Mouse (Mus musculus) heart, adult 2 months (tissue): ENCODE measurements around the gene Rhbdf2.

ENCODE experiments used
- CTCF ChIP-seq: fragments of 200-600 bp; IDR thresholded peaks from 2 replicates; pipeline ENCODE4 v1.8.1; 2022; ENCODE audit warnings: antibody characterized with exemption, mild to moderate bottlenecking, moderate library complexity
- POLR2A ChIP-seq: fragments of 200-500 bp; IDR thresholded peaks from 2 replicates; pipeline ENCODE4 v1.6.1; 2011; ENCODE audit warnings: mild to moderate bottlenecking, low read depth, low read length, control low read depth; ENCODE audit not compliant: insufficient read depth

GRCm38 (mm10) chr11:116671845-116672434 lies 45.1 kb upstream of the Rhbdf2 start:
- TF ChIP-seq CTCF (no peak), POLR2A (no peak)
